Mouse (Mus musculus): ENCODE measurements at regions not wholly inside any gene's neighbourhood (a gene's known extent, or its start where the extent isn't known, plus 50 kb on each side); places are given as distances from the start of the nearest gene placed in this dataset.

DNA sequence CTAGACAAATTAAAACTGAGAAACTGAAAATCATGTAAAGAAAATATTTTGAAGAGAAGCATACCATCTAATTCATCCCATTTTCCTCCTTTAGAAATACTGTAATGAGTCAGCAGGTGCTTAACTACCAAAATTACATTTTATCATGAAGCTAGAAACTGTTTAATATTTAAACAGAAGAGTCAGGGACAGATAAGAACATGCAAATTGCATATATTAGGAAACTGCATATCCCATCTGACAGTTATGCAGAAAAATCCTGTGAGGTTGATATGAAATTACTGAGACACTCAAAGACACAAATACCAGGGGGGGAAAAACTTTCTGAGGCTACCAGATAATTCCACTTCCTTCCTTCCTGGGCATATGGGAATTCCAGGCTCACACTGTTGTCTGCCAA, 257.8 kb downstream of the Tex13c3 start:
- Histone ChIP-seq H3K27me3 (ENCODE audit: control insufficient read depth, insufficient read depth, insufficient read length) (no peaks in the 10 kb centered on the region), H3K4me2 (ENCODE audit: low read depth) (no peak overlapping the region), H3ac (ENCODE audit: control insufficient read depth, insufficient read length) (no peak overlapping the region), H3K4me3 (no peak overlapping the region), H3K79me2 (ENCODE audit: control insufficient read depth, insufficient read depth) (no peaks in the 10 kb centered on the region), H3K36me3 (ENCODE audit: control insufficient read depth, insufficient read depth) (no peaks in the 10 kb centered on the region)
- TF ChIP-seq MYOD1 (IDR thresholded peaks at IDR 0.05; ENCODE audit: control insufficient read depth in 1 of 3, insufficient read length in 2 of 3, low read depth in 2 of 3) (no peak), MAX (IDR thresholded peaks at IDR 0.05; ENCODE audit: low read depth) (no peak), MYOG (IDR thresholded peaks at IDR 0.05; ENCODE audit: control insufficient read depth in 1 of 3, insufficient read depth in 1 of 3, insufficient read length in 2 of 3, low read depth in 2 of 3) (no peak), E2F4 (IDR thresholded peaks at IDR 0.05; ENCODE audit: insufficient read depth) (no peak)

DNA sequence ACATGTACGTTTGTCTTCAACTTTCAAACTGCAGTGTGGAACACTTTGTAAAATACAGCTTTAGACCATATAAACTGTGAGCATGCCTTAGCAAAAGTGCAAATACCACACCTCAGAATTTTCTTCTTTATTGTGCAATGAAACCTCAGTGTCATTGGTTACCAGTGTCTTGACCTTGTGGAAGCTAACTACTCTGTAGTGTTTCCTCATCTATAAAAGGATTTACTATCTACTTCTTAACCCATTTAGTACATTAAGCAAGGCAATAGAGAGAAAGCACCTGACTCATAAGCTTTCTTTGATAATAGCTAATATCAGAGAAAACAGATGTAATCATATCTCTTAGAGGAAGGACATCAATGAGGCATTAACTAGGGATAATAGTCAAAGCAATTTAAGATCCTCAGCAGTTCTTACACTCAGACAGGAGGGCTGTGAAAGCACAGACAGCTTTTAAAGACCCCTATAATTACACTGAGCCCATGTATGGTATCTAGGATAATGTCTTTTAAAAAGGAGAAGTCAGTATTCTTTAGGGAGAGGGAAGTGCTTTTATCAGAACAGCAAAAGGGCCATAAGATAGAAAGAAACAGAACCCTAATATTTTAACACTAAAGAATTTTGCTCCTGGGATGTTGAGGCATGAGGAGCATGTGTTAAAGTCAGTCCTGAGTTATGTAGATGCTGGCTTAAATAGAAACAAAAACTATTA, 260.2 kb downstream of the Tex13c3 start:
- no peak overlapping the region for H3ac ChIP-seq (ENCODE audit: control insufficient read depth, insufficient read length)
- no peaks in the 10 kb centered on the region for H3K27me3 ChIP-seq (ENCODE audit: control insufficient read depth, insufficient read depth, insufficient read length)
- H3K4me2 ChIP-seq (ENCODE audit: low read depth): no peak overlapping the region
- H3K79me2 ChIP-seq (ENCODE audit: control insufficient read depth, insufficient read depth): no peaks in the 10 kb centered on the region
- no peaks in the 10 kb centered on the region for H3K36me3 ChIP-seq (ENCODE audit: control insufficient read depth, insufficient read depth)
- no peak overlapping the region for H3K4me3 ChIP-seq
- no peak for TF ChIP-seq POLR2AphosphoS2 (IDR thresholded peaks at IDR 0.05; ENCODE audit: insufficient read length, low read depth)
- no peak for TF ChIP-seq MAX (IDR thresholded peaks at IDR 0.05; ENCODE audit: low read depth)

DNA sequence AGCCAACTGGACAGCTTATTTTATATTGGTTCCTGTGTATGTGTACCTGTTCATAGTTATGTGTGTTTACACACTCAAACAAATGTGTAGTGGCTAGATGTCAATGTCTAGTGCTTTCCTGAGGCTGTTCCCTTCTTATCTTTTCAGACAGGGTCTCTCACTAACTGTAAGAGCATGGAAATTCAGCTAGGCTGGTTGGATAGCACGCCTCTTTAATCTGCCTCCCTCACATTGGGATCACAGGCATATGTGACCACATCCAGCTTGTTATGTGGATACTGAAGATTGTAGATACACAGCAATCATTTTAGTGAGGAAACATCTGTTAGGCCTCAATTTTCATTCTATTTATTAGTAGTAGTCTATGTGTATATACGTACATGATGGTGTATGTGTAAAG, 261.4 kb downstream of the Tex13c3 start:
- H3K4me3 ChIP-seq: no peak overlapping the region
- TF ChIP-seq POLR2A (IDR thresholded peaks at IDR 0.05; ENCODE audit: insufficient read length, low read depth) (no peak), USF1 (IDR thresholded peaks at IDR 0.05; ENCODE audit: low read depth) (no peak), REST (IDR thresholded peaks at IDR 0.05; ENCODE audit: insufficient read depth, insufficient read length) (no peak), TCF12 (IDR thresholded peaks at IDR 0.05; ENCODE audit: insufficient read depth, poor library complexity, severe bottlenecking) (no peak), SRF (IDR thresholded peaks at IDR 0.05; ENCODE audit: control insufficient read depth, insufficient read length, low read depth) (no peak), TCF3 (IDR thresholded peaks at IDR 0.05; ENCODE audit: insufficient read length, low read depth) (no peak), MYOG (IDR thresholded peaks at IDR 0.05; ENCODE audit: control insufficient read depth in 1 of 3, insufficient read depth in 1 of 3, insufficient read length in 2 of 3, low read depth in 2 of 3) (no peak), POLR2AphosphoS2 (IDR thresholded peaks at IDR 0.05; ENCODE audit: insufficient read length, low read depth) (no peak), CEBPB (IDR thresholded peaks at IDR 0.05; ENCODE audit: insufficient read depth, poor library complexity, severe bottlenecking) (no peak), MYOD1 (IDR thresholded peaks at IDR 0.05; ENCODE audit: control insufficient read depth in 1 of 3, insufficient read length in 2 of 3, low read depth in 2 of 3) (no peak), E2F4 (IDR thresholded peaks at IDR 0.05; ENCODE audit: insufficient read depth) (no peak), MAX (IDR thresholded peaks at IDR 0.05; ENCODE audit: low read depth) (no peak)
- no peaks in the 10 kb centered on the region for H3K27me3 ChIP-seq (ENCODE audit: control insufficient read depth, insufficient read depth, insufficient read length)
- H3K79me2 ChIP-seq (ENCODE audit: control insufficient read depth, insufficient read depth): no peaks in the 10 kb centered on the region
- H3ac ChIP-seq (ENCODE audit: control insufficient read depth, insufficient read length): no peak overlapping the region
- H3K4me2 ChIP-seq (ENCODE audit: low read depth): no peak overlapping the region
- no peaks in the 10 kb centered on the region for H3K36me3 ChIP-seq (ENCODE audit: control insufficient read depth, insufficient read depth)

DNA sequence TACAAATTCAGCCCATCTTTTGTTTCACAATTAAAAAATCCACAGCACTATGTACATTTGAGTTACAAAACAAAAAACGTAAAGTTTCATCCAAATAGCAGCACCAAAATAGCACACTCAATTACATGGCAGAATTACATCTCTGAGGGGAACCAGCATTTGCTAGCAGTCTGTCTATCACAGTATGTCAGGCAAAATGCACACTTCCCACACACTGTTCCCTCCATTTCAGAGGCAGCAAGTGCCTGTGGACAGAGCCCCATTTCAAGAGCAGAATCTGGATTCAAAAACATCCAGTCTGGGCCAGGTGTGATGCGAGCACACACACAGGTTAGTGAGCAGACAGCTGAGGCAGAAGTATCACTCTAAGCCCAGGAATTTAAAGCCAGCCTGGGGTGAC, 261.8 kb downstream of the Tex13c3 start:
- H3K27me3 ChIP-seq (ENCODE audit: control insufficient read depth, insufficient read depth, insufficient read length): no peaks in the 10 kb centered on the region
- no peaks in the 10 kb centered on the region for H3K36me3 ChIP-seq (ENCODE audit: control insufficient read depth, insufficient read depth)
- no peak overlapping the region for H3K4me2 ChIP-seq (ENCODE audit: low read depth)
- TF ChIP-seq TCF3 (IDR thresholded peaks at IDR 0.05; ENCODE audit: insufficient read length, low read depth) (no peak), E2F4 (IDR thresholded peaks at IDR 0.05; ENCODE audit: insufficient read depth) (no peak), SRF (IDR thresholded peaks at IDR 0.05; ENCODE audit: control insufficient read depth, insufficient read length, low read depth) (no peak), REST (IDR thresholded peaks at IDR 0.05; ENCODE audit: insufficient read depth, insufficient read length) (no peak), MYOD1 (IDR thresholded peaks at IDR 0.05; ENCODE audit: control insufficient read depth in 1 of 3, insufficient read length in 2 of 3, low read depth in 2 of 3) (no peak), POLR2A (IDR thresholded peaks at IDR 0.05; ENCODE audit: insufficient read length, low read depth) (no peak), TCF12 (IDR thresholded peaks at IDR 0.05; ENCODE audit: insufficient read depth, poor library complexity, severe bottlenecking) (no peak), MYOG (IDR thresholded peaks at IDR 0.05; ENCODE audit: control insufficient read depth in 1 of 3, insufficient read depth in 1 of 3, insufficient read length in 2 of 3, low read depth in 2 of 3) (no peak), USF1 (IDR thresholded peaks at IDR 0.05; ENCODE audit: low read depth) (no peak), POLR2AphosphoS2 (IDR thresholded peaks at IDR 0.05; ENCODE audit: insufficient read length, low read depth) (no peak), MAX (IDR thresholded peaks at IDR 0.05; ENCODE audit: low read depth) (no peak), CEBPB (IDR thresholded peaks at IDR 0.05; ENCODE audit: insufficient read depth, poor library complexity, severe bottlenecking) (no peak)
- no peaks in the 10 kb centered on the region for H3K79me2 ChIP-seq (ENCODE audit: control insufficient read depth, insufficient read depth)
- no peak overlapping the region for H3K4me3 ChIP-seq
- H3ac ChIP-seq (ENCODE audit: control insufficient read depth, insufficient read length): no peak overlapping the region

DNA sequence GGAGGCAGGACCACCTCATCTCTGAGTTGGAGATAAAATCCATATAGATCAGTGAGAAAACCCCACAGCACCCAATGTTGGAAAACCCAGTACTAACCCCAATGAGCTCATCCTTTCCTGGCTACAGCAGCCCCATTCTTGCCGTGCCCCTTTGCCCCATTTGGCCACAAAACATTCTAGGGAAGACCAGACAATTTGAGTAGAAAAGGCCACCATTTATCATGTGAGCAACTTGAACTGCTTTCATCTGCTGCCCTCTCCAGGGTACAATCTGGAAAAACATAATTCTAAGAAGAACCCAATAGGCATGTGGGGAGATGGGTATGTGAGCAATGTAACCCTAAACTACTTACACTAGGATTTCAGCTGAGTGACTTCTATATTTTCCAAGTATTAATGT, 274.7 kb downstream of the Tex13c3 start:
- Histone ChIP-seq H3K4me3 (no peak overlapping the region), H3K27me3 (ENCODE audit: control insufficient read depth, insufficient read depth, insufficient read length) (no peaks in the 10 kb centered on the region), H3K36me3 (ENCODE audit: control insufficient read depth, insufficient read depth) (no peaks in the 10 kb centered on the region), H3K4me2 (ENCODE audit: low read depth) (no peak overlapping the region), H3K79me2 (ENCODE audit: control insufficient read depth, insufficient read depth) (no peaks in the 10 kb centered on the region), H3ac (ENCODE audit: control insufficient read depth, insufficient read length) (no peak overlapping the region)
- TF ChIP-seq SRF (IDR thresholded peaks at IDR 0.05; ENCODE audit: control insufficient read depth, insufficient read length, low read depth): no peak
- no peak for TF ChIP-seq REST (IDR thresholded peaks at IDR 0.05; ENCODE audit: insufficient read depth, insufficient read length)
- TF ChIP-seq CEBPB (IDR thresholded peaks at IDR 0.05; ENCODE audit: insufficient read depth, poor library complexity, severe bottlenecking): no peak
- TF ChIP-seq USF1 (IDR thresholded peaks at IDR 0.05; ENCODE audit: low read depth): no peak
- TF ChIP-seq POLR2AphosphoS2 (IDR thresholded peaks at IDR 0.05; ENCODE audit: insufficient read length, low read depth): no peak
- no peak for TF ChIP-seq MYOD1 (IDR thresholded peaks at IDR 0.05; ENCODE audit: control insufficient read depth in 1 of 3, insufficient read length in 2 of 3, low read depth in 2 of 3)
- TF ChIP-seq MYOG (IDR thresholded peaks at IDR 0.05; ENCODE audit: control insufficient read depth in 1 of 3, insufficient read depth in 1 of 3, insufficient read length in 2 of 3, low read depth in 2 of 3): no peak
- no peak for TF ChIP-seq TCF12 (IDR thresholded peaks at IDR 0.05; ENCODE audit: insufficient read depth, poor library complexity, severe bottlenecking)
- no peak for TF ChIP-seq TCF3 (IDR thresholded peaks at IDR 0.05; ENCODE audit: insufficient read length, low read depth)
- TF ChIP-seq E2F4 (IDR thresholded peaks at IDR 0.05; ENCODE audit: insufficient read depth): no peak
